Mouse (Mus musculus) retina, postnatal 1 day (tissue): Measurements from ENCODE around the gene Psmd4.
"Not testable (repeated sequence)": the region's sequence is repeated elsewhere in the genome, so short reads cannot be mapped to it uniquely, and the experiment has no call there.

Source experiments
- DNase-seq: peaks from one replicate; pipeline ENCODE4 v3.0.0-alpha.2; 2012

The Psmd4 gene

DNA sequence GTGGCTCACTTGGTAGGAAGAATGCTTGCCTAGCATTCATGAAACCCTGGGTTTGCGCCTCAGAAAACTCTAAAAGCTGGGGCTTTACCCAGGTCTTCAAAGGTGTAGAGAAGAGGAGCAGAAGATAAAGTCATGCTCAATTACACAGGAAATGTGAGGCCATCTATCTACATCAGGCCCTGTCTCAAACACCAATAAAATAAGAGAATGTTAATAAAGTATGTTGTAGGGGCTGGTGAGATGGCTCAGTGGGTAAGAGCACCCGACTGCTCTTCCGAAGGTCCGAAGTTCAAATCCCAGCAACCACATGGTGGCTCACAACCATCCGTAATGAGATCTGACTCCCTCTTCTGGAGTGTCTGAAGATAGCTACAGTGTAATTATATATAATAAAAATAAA, 21.5 kb downstream of the Psmd4 start:
- not testable (repeated sequence) for DNase-seq

DNA sequence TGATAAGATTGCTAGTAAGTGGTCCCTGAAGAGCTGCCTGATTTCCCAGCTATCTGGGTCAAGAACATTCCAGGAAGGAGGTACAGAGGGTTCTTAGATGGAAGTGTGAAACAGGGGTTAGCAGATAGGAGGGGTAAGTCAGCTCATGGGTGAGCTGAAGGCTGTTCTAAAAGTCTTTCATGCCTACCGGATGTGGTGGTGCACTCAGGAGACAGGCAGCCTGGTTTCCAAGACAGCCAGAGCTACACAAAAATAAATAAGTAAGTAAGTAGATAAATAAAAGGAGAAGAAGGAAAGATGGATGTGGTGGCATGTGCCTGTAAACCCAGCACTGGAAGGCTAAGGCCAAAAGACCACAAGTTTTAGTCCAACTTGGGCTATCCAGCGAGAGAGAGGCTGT, 23.7 kb downstream of the Psmd4 start:
- no peak for DNase-seq

DNA sequence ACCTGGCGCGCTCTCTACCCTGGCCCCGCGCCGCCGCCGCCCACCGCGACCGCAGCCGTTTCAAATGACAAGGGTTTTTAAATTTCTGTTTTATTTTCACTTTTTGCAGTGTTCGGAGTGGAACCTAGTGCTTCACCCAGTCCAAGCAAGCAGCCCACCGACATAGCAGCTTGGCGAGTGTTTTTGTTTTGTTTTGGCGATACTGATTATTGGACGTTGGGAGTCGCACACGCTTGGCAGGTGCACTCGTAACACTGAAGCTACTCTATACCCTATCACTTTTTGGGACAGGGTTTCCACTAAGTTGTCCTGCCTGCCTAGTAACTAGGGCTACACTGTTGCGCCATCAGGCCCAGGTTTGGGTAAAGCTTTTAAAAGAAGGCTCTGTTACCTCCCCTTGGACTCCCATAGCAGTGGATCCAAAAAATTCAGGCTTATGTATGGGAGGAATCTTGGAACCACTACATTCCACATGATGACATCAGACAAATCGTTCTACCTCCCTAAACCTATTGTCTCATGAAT, 25.8 kb downstream of the Psmd4 start:
- no peak for DNase-seq

DNA sequence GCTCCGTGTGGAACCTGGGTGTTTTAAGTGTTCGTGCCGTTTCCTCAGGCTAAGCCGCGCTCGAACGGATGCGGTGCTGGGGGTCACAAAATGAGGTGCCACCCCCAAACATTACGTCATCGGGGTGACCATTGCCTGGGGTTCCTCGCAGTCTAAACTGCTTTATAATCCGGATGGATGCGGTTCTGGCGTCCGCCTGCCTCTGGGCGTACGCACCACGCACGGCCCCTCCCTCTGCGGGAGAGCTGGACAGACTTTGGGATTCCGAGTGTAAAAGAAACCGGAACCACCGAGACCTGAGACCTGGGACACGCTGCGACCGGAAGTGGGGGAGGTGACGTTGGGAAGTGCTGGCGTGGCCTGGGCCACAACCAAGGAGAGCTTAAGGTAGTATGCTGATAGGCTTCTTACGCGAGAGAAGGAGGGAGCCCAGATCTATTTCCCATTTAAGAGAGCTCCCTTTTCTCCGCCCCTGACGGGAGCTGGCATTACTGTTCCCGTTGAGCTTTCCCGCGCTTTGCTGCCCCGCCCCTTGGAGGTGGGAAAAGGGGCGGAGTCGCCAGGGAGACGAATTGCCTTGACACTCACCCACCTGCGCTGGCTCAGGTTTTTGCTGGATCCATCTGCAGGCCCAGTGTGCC, 26.4 kb downstream of the Psmd4 start:
- DNase-seq: peak; percentile 94

DNA sequence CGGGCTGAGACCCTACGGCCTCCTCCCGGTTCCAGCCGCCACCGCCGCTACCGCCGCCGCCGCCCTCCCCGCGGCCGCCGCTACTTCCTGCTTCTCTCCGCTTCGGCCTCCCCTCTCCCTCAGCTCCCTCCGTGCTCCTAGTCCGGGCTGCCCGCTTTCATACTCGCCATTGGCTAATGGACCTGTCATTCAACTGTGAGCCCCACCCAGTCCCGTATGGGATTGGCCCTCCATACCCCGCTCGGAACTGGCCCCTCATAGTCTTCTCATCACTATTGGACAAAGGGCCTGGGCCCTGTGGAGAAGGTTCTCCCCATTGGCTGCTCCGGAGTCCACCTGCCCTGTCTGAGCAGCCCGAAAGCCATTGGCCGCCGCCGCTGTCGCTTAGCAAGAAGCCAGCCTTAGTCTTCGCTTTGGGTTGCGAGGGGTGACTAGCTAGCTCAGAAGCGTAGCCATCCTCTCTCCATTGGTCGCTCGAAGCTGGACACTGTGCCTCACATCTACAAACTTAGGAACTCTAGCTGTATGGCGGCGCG, 27.0 kb downstream of the Psmd4 start, which contains the start of gene Zfp687:
Zfp687 (minus strand) TSS at position 112 of the 536 bp plus-strand sequence.
- peak; percentile 100 for DNase-seq

DNA sequence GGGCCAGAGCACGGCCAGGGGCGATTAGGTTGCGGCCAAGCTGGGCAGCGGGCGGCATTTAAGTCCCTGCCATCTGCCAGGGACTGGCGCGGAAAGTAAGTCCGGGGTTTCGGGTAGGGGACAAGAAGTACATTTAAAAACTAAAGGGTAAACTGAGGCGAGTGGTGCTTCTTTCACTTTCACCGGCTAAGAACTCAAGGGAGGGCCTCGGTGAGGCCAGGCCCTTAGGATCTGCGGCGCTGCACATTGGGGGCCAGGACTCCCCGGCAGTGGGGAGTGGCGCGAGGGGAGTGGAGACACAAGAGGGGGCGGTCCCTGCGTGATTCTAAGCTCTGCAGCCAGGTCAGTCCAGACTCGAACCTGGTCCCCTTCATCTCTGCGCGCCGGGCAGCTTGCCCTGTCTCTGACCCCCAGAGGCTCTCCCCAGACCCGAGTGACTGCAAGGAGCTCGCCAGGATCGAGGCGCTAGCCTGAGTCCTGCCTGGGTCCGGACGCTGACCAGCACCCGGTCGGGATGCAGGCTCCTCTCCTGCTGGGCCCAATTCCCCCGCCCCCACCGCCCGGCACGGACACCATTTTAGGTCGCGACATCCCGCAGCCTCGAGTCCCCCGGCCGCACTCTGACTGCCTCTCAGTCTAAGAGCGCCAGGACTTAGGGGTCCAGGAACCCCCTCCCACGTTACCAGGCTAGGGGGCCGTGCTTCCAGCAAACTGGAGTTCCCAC, 27.8 kb downstream of the Psmd4 start:
- peak; percentile 64 for DNase-seq

DNA sequence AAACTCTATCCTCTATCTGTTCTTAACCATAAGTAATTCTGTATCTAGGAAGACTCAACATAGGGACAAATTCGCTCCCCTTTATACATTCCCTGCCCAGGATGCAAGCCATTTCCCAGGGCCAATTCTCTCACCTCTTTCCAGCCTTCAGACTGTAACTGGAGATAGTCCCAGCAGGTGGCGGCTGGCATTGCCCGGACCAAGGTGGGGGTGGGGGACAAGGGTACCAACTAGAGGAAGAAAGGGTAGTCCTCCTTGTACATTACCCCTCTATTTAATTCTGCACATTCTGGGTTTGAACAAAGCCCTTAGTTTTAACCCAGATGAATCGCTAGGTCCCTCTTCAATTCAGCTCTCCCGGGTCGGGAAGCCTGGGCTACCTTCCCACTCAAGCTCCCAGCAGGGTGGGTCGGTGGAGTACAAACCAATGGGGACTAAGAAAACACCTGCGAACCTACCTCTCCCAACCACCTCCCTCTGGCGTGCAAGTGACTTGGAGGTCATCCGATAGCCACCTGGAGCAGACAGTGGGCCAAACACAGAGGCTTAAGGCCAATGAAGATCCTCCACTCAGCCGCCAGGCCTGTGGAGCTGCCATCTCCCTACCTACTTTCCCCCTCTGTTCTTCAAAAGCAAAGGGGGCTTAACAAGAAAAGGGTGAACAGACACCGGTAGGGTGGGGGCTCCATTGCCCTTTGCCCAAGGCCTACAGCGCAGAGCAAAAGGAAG, 28.6 kb downstream of the Psmd4 start:
- DNase-seq: peak; percentile 10

DNA sequence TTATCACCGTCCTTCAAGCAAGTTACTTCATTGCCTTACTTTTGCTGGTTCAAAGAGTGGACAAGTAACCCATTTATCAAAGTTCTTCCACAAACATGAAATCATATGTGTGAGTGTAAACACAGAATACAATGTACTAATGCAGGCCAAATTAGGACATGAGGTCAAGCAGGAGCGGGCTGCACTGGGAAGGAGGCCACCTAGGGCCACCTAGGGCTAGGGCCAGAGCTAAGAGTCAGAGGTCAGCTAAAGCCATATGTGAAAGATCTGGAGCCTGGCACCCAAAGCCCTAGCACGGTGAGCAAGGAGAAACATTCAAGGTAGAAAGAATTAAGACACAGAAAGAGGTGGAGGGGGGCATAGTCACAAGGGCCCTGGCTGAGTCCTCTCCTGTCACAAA, 29.4 kb downstream of the Psmd4 start:
- DNase-seq: no peak

DNA sequence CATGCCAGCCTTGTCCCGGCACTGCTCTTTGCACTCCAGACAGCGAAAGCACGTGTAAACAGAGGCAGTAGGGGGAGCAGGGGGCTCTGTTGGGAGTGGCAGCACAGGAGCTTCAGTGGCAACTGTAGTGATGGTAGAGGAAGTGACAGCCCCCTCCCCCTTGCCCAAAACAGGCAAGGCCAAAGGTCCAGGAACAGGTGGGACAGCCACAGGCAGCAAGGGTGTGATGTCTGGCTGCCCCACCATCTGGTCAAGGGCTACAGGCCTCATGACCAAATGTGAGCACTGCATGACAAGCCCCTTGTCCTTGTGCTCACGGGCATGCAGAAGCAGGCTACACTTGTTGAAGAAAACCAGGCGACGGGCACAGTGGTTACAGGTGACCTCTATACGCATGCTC, 32.0 kb downstream of the Psmd4 start:
- no peak for DNase-seq

DNA sequence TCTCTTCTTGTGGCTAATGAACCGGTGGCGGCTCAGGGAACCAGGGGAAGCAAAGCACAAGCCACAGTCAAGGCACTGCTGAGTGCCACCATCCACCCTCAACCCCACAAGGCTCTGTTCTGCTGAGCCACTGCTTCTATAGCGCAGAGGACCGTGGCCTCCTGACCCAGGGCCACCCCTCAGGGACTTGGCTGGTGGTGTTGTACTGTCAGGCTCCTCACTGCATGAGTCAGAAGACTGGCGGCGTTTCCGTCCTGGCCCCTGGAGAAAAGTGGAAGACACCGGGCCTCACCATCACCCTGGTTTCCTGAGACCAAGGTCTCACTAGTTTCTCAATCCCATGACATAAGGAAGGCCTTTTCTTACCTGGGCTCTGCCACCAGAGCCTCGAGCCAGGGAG, 34.7 kb downstream of the Psmd4 start:
- DNase-seq: no peak

DNA sequence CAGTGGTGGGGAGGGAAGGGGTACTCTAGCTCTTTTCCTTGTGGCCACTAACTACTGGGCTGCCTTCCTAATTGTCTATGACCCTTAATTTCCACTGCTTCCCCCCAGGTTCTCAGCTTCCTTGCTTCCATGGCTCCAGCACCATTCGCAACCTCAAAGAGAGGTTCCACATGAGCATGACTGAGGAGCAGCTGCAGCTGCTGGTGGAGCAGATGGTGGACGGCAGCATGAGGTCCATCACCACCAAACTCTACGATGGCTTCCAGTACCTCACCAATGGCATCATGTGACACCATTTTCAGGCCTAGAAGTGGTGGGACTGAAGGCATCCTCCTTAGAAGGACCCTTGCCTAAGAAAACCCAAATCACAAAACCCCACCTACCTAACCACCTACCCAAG, 36.8 kb downstream of the Psmd4 start:
- DNase-seq: no peak

DNA sequence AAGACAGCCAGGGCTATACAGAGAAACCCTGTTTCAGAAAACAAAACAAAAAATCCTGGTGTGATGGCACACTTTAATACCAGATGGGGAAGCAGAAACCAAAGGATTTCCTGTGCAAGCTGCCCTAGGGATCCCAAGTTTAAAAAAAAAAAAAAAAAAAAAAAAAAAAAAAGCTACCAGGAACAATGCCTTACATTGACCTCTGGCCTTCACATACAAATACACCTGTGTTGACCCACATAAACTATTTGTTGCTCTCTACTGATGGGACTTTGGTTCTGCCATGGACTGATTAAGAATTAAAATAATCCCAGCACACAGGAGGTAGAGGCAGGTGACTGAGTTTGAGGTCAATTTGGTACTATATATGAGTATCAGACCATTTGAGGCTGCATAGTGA, 39.1 kb downstream of the Psmd4 start:
- no peak for DNase-seq

DNA sequence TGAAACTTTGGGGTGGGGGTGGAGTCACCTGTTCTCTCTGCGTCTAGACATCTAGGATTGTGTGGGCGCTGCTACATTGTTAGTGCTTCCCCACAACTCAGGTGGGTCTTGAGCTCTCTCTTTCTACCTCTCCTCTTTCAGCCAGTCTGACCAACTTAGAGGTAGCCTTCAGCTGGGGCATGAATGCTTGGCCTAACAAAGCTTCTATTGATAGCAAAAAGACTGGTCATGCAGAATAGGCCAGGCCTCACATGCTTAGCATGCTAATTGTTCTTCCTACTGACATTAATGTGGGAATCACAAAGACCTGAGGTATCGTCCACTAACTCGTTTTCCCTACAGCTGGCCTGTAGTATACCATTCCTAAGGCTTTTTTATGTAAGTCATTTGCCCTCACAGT, 39.8 kb downstream of the Psmd4 start:
- DNase-seq: peak; percentile 50

DNA sequence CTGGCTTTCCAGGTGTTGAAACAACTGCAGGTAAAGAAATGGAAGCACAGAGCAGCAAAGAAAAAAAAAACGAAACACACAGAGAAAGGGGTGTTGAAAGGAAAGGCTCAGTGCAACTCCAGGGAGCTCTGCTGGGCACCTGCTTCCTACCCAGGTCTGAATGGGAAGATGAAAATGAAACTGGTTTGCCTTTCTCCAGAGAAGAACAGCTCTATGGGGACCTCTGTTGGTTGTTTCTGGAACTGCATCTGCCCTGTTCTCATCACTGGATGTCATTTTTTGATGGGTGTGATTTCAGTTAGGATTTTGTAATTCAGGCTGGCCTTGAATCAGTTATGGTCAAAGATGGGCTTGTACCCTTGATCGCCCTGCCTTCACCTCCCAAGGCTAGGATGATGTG, 45.5 kb downstream of the Psmd4 start:
- DNase-seq: peak; percentile 83

DNA sequence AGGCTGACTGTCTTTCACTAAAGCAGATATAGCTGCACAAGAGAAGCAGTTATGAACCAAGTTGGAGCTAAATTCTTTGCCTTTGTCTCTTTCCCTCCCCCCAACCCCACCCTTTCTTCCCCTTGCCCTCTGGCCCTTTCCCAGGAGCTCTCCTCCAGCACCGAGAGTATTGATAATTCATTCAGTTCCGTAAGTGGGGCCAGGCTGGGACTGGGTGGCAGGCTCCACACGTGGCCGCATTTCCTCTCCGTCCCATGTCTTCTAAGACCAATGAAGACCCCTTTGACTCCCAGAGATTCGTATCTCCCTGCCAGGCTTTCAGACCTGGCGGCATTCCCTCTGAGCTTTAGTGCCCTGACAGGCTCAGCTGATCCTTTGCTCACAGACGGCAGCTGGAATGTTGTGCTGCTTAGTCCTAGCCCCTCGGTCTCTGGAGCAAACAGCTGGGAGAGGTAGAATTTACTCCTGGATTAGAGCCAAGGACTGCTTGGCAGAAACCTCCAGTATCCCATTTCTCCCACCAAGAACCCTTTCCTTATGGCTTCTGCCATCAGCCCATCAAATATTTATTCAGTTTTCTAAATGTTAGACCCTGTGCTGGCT, 53.2 kb downstream of the Psmd4 start:
- DNase-seq: no peak

DNA sequence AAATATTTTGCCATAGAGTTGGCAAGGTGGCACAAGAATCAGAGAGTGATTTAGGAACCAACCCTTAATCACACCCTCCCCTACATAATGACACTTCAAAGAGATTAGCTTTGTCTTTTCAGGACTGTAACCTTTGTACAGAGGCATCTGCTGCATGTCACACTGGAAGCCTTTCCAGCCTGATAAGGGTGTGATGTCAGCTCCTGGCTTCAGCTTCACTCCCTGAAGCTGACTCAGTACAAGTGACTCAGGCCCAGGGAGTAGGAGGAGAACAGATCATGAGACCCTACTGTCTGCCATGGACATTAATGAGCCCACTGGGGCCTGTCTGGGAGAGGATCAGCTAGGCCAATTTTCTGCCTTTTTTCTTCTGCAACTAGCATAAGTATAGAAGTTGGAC, 54.8 kb downstream of the Psmd4 start:
- no peak for DNase-seq

DNA sequence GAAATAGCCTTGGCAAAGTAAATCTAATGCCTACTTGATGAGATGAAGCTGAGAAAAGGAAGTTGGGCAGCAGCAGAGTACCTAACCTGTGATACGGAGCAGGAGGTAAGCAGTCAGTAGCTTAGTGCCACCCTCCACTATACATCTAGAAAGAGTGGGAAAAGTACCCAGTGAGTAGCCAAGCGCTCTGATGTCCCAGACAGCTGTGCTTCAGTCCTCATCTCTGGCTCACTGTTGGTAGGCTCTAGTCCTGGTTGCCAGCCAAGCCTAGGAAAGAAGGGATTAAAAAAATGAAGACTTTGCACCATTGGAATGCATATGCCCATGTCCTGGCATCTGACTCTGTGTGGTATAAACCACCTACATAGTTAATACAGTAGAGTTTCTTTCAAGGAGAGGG, 56.9 kb downstream of the Psmd4 start:
- no peak for DNase-seq

DNA sequence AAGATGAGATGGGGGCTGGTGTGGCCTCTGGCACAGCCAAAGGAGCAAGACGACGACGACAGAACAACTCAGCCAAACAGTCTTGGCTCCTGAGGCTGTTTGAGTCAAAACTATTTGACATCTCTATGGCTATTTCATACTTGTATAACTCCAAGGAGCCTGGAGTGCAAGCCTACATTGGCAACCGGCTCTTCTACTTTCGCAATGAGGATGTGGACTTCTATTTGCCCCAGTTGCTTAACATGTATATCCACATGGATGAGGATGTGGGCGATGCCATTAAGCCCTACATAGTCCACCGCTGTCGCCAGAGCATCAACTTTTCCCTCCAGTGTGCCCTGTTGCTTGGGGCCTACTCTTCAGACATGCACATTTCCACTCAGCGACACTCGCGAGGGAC, 58.1 kb downstream of the Psmd4 start:
- DNase-seq: no peak
